Mouse (Mus musculus) E14TG2a.4 (cell line): ENCODE results near the gene Noc3l.

Experiments used
- CTCF ChIP-seq: conservative IDR thresholded peaks from 2 replicates; pipeline ENCODE4 v1.5.1; 2014; ENCODE audit warnings: low read length
- NANOG ChIP-seq: IDR thresholded peaks from 2 replicates; pipeline ENCODE4 v1.6.1; 2014; ENCODE audit warnings: borderline replicate concordance, low read length, mixed read lengths

- TF ChIP-seq CTCF = no peak
- no peak for TF ChIP-seq NANOG
Measured at GRCm38 (mm10) chr19:38778805-38779204, 40.2 kb downstream of the Noc3l start.
